In genomic region chr4:86019586-86019985, GRCm38 (mm10) we compare ENCODE assay signal across 13 mouse cellular contexts.
DNase-seq lines count a peak whose midpoint lies in the region; ATAC-seq lines count a peak whose summit lies in the region.
"Had no signal": no experiment of that assay in that cellular context is flagged by ENCODE, and none has a peak within 500 bp of the region (broad histone marks: within the 10 kb centered on the region; RNA-seq: fewer than 3 reads in every experiment).

No protein-coding gene starts in this region.

- H3K9me3 ChIP-seq in hindbrain, embryonic 16.5 days (ENCODE audit: control insufficient read depth, low read length) = no peaks in the 10 kb centered on the region
- H3K9me3 ChIP-seq: heart, embryonic 10.5 days had no signal

- no peak overlapping the region for H3K4me2 ChIP-seq in hindbrain, embryonic 16.5 days (ENCODE audit: low read length)
- H3K4me2 ChIP-seq: lung, embryonic 14.5 days had no signal

- no peak overlapping the region for H3K9ac ChIP-seq in hindbrain, embryonic 16.5 days (ENCODE audit: low read depth, low read length)
- H3K9ac ChIP-seq: lung, embryonic 14.5 days had no signal

- no peaks in the 10 kb centered on the region for H3K36me3 ChIP-seq in hindbrain, embryonic 16.5 days (ENCODE audit: control insufficient read depth, insufficient read depth, low read length)
- H3K36me3 ChIP-seq: heart, embryonic 10.5 days had no signal

- H3K27ac ChIP-seq in hindbrain, embryonic 16.5 days (ENCODE audit: low read depth, low read length) = no peak overlapping the region
- H3K27ac ChIP-seq: heart, embryonic 10.5 days had no signal

- no peaks in the 10 kb centered on the region for H3K27me3 ChIP-seq in hindbrain, embryonic 16.5 days (replicated peaks; ENCODE audit: control insufficient read depth, insufficient read depth, low read length)

- intact Hi-C loops in left cerebral cortex, postnatal 4 days (cut with DNase I) = no loop called here
- intact Hi-C loops in left cerebral cortex, postnatal 14 days (cut with DNase I) = no loop called here

- peaks cover 3% of the 10 kb centered on the region for H3K4me1 ChIP-seq in hindbrain, embryonic 16.5 days (ENCODE audit: control insufficient read depth, insufficient read depth, low read depth, low read length)

- WGBS in hindbrain, embryonic 16.5 days = 30% methylated on average over 4 of the region's 4 CpGs

- DNase-seq in cerebellum, postnatal 14 days = peak; percentile 70 to 71
- peak; percentile 90 for DNase-seq in left cerebral cortex, postnatal 4 days
- DNase-seq in left cerebral cortex, postnatal 14 days (ENCODE audit: low spot score in 2 of 2) = no peak
- DNase-seq in retina, embryonic 14.5 days (ENCODE audit: low spot score) = peak; percentile 39
- DNase-seq in spleen, postnatal 14 days (ENCODE audit: low spot score in 2 of 2) = no peak
- DNase-seq: kidney, adult 2 months; lung, embryonic 14.5 days; right cerebral cortex, postnatal 4 days had no signal

- H3K4me3 ChIP-seq in hindbrain, embryonic 16.5 days (ENCODE audit: low read length) = no peak overlapping the region
- H3K4me3 ChIP-seq: heart, embryonic 10.5 days had no signal

- no peak for ATAC-seq in cerebellum, adult (ENCODE audit: insufficient number of reproducible peaks, low FRiP score, low TSS enrichment)
- ATAC-seq in hindbrain, embryonic 16.5 days = peak; percentile 85
- no peak for ATAC-seq in inflammation-experienced regulatory T-cells, adult 6 months
- ATAC-seq: CD4-positive, CD25-positive, alpha-beta regulatory T cell, adult 4 months had no signal

Comparison
In these comparisons a context has a peak if more than half of its experiments do, and no peak if none do; other contexts are left out.
1. DNase-seq: peak in cerebellum, postnatal 14 days (2 of 2), left cerebral cortex, postnatal 4 days (single experiment) and retina, embryonic 14.5 days (single experiment); none in left cerebral cortex, postnatal 14 days (0 of 2) and spleen, postnatal 14 days (0 of 2).